Mouse (Mus musculus): ENCODE data around the gene Abcc6.
"Not testable (repeated sequence)": the region's sequence is repeated elsewhere in the genome, so short reads cannot be mapped to it uniquely, and the experiment has no call there.

Abcc6 gene

DNA sequence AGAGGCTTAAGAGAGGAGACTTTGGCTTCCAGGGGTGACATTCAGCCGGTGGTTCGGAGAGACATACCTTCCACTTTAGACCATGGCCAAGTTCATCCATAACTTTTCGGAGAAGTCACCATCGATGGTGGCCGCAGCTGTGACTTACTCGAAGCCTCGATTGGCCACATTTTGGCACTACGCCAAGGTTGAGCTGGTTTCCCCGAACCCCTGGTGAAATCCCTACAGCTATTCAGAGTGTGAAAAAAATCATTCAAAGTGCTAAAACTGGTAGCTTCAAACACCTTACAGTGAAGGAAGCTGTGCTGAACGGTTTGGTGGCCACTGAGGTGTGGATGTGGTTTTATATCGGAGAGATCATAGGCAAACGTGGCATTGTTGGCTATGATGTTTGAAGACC lies 96.3 kb downstream of the Abcc6 start:
- not testable (repeated sequence) for DNase-seq (ENCODE audit: low spot score in 2 of 2)

DNA sequence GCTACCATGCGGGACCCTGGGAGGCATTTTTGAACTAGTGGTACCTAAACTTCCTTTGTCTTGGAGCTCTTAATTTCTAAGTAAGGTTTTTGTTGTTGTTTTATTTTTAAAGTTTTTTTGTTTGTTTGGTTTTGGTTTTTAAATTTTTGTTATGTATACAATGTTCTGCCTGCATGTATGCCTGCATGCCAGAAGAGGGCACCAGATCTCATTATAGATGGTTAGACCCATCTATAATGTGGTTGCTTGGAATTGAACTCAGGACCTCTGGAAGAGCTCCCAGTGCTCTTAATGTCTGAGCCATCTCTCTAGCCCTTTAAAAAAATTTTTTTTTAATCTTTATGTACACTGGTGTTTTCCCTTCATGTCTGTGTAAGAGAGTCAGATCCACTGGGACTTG lies 100.4 kb downstream of the Abcc6 start:
- DNase-seq (ENCODE audit: low spot score in 2 of 2), result no peak

DNA sequence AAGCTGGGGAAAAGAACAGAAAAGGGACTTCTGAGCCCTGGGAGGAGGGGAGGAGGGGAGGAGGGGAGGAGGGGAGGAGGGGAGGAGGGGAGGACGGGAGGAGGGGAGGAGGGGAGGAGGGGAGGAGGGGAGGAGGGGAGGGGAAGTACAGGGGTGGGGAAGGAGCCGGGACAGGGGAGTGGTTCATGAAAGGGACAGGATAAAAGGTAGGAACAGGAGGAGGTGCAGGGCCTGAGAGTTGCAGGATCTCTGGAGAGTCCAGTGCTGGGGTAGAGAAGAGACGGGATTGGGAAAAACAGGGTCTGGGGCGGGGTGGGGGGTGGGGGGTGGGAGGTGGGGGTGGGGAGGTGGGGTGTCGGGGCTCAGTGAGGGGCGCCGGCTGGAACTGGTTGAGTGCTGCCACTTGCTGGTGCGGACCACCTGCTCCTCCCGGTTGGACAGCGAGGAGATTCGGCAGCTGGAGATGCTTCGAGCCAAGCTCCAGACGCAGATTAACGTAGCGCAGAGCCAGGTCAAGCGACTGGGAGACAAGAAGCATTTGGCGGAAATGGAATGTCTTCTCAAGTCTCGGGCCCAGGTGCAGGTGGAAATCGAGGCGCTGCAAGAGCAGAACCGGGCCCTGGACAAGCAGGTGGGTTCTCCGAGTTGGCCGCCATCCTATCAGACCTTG lies 101.3 kb downstream of the Abcc6 start:
- no peak for DNase-seq (ENCODE audit: low spot score in 2 of 2)

DNA sequence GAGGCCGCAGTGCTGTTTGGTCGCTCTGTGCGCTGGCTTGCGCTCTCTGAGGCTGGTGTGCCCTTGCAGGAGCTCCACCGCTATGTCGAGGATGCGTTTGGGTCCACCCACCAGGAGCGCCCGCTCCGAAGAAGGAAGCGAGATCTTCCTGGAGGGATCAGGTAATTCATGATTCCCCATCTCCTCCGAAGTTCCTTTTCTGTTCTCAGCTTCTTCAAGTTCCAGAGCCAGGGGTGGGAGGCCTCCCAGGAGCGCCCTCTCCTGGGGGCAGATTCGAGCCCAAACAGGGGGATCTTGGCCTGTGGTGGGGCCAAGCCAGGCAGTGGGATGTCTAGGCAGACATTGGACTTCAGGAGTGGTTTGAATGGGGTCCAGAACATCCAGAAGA lies 105.7 kb downstream of the Abcc6 start:
- DNase-seq (ENCODE audit: low spot score in 2 of 2), result no peak

DNA sequence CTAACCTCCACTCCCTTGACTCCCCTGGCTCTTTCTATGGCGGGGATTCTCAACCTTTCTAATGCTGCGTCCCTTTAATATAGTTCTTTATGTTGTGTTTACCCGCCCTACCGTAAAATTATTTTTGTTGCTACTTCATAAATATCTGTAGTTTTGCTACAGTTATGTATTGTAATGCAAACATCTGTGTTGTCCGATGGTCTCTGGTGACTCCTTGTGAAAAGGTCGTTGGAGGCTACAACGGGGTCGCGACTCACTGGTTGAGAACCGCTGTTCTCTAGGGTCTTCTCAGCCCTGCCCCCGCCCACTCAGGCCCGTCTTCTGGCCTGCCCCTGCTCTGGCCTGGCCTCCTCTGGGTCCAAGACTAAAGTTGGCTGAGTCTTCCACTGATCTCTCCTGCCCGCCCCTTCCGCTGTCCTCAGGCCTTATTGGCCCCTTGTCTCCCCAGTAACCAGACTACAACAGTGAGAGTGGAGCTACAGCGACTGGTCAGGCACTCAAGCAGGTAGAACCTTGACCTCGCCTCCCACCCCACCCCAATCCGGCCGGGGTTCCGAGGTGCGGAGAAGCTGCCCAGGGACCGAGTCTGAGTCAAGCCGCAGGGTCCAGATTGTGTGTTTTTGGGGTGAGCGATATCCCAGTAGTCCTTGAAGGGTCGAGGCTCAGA lies 106.2 kb downstream of the Abcc6 start, which contains the start of gene Ccdc114:
Gene Ccdc114, plus strand, starts transcription at position 311 of the 667 bp plus-strand sequence.
- DNase-seq (ENCODE audit: low spot score in 2 of 2), result no peak

DNA sequence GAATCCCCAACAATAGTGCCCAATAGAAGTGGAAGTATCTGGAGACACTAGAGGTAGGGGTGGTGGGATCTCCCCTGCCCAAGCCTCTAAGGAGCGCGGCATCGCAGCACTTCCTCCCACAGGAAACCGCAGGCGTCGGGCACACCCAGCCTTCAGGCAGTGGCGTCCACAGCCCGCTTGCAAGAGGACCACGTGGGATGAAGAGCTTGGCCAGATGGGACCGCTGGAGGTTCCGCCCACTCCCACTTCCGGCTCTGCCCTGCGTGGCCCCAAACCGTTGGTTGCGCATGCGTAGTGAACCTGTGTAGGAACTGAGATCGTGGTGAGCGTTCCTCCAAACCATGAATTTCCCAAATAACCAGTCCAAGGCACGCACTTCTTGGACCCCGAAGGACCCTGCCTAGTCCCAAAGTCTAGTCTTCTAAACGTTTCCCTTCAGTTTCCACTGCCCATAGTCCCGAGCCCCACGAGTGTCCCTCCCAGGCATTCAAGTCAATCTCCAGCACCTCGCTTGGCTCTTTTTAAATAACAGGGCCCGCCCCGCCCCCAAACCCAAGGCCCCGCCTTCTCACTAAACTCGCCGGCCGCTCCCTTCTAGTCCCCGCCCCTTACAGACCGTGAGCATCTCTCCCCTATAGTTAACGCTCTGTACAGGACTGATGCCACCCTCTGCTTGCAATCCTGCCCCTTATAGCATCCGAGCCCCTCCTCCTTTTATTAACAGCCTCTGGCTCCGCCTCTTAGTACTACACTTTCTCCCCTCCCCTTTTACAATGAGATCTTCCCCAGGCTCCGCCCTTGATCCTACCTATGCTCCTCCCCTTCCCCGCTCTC lies 107.0 kb downstream of the Abcc6 start:
- DNase-seq (ENCODE audit: low spot score in 2 of 2), result peak; percentile 92 to 96

DNA sequence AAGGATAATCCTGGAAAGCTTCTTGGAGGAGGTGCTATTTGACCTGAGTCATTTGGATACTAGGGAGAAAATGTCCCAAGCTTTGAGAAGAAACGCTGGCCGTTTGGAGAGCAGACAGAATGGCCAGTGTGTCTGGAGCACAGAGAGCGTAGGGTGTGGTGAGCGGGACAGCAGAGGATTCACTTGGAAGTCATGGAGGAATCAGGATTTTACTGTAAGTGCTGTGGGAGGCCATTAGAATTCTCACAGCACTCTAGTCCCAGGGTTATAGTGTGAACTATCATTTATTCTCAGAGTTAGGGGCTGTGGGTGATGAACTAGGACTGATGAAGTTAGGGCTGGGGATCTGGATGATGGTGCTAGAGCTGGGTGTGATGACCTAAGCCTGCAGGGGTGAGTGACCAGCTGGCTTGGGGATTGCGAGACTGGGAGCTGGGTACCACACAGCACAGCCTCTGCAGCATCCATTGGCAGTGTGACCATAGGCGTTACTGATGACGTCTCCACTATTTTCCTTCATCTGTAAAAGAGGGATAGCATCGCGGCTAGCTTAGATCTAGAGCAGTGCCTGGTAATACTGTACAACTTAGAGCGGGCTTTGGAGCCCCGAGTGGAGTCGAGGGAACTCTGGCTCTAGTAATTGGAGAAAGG lies 108.0 kb downstream of the Abcc6 start:
- no peak for DNase-seq (ENCODE audit: low spot score in 2 of 2)

DNA sequence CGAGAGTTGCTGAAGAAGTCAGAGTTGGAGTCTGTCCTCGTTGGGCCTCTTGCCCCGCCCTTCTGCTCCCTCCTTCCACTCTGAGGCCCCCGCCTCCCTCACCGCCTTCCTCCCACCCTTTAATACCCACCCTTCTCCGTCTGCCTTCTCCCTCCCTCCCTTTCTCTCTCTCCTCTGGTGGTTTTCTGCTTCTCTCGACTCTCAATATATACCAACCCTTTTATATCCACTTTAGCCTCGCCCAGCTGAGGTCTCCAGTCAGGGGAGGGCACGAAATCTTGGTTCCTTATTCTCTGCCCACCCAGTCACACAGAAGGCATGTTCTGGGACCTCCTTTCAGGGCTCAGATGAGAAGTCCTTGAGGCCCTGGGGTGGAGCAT lies 108.9 kb downstream of the Abcc6 start, which contains the start of gene Emp3:
Gene Emp3, minus strand, starts transcription at position 163 of the 380 bp plus-strand sequence.
- DNase-seq (ENCODE audit: low spot score in 2 of 2), result no peak

DNA sequence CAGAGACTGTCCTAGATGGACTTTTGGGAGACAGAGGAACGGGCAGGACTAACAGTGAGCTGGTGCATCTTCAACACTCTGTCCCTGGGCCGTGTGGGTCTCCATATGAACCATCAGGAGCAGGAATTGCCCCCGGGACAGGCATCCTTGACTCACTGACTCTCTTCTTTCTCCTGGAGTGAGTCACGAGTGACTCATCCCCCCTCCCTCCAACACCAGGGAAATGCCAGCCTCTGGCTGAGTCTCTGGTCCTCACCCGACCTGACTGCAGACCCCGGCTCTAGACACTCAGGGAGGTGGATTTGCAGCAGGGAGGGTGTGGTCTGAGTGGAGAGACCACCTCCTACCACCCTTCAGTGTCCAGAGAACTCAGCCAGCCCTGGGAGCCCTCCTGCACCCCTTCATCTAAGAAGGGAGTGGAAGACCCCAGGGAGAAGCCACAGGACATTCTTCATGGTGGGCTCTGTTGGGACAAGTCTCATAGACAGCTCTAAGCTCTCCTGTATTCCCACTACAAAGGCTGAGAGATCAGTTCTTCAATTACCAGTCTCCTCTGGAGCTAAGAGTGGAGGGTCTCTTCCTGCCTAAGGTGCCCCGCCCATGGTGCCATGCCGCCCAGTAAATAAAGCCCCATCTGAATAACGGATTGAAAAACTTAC lies 109.4 kb downstream of the Abcc6 start:
- no peak for DNase-seq (ENCODE audit: low spot score in 2 of 2)

DNA sequence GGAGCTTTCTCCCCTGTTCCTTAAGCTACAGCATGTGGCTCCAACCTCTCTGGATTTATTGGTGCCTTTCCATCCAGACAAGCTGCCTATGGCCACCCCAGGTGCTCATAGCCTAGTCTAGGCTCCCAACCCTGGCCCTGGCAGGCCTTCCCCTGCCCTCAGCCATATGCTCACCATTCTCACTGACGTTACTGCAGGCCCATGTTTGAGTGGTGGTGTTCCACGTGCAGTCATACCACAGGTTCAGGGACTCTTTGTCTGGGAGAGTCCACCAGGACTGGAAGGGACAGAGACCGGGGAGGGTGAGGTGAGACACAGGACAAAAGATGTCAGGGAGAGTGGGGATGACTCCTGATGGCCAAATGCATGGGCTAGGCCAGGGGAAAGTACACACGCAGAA lies 110.3 kb downstream of the Abcc6 start:
- DNase-seq (ENCODE audit: low spot score in 2 of 2), result no peak

DNA sequence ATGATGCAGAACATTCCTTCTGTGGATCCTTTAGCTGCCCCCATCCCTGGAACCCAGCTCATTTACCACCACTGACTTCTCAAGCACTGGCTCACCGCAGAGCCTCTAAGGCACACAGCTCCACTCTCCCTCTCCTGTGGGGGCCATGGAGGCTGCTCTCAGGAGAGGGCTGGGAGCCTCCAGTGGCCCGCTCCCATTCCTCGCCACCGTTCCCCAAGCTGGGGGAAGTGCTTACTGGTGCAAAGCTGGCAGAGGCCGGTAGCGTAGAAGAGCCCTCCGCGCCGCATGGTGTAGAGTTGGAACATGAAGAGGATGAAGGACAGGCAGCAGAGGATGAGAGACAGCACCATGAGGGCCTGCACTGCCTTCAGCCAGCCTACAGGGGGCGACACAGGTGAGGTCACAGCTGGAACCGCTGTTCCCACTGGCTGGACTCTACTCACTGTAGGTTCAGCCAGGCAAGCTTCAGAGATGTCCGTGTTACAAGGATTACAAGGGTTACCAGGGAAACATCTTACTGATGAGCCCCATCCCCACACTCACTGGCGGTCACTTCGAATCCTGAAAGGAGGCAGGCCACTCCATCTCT lies 110.9 kb downstream of the Abcc6 start:
- no peak for DNase-seq (ENCODE audit: low spot score in 2 of 2)

DNA sequence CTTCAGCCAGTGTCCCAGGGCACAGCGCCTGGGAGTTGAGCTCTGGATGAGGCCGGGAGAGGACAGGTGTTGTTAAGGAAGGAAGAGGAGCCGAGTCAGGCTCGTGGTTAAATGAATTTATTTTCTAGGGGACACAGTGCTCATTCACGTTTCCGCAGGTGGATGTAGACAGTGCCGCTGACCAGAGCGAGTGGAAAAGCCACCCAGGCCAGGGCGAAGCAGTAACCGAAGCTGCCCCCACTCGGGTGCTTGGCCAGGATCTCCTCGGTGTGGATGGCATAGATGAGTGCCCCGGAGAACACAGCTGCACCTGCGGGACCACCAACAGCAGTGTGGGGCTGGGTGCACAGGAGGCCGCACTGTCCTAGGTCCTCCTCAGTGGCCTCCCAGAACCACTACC lies 112.2 kb downstream of the Abcc6 start:
- DNase-seq (ENCODE audit: low spot score in 2 of 2), result no peak

Data from frontal cortex, postnatal 36 days (tissue).